8 mouse cellular contexts compared by ENCODE assay signal in the genomic region with DNA sequence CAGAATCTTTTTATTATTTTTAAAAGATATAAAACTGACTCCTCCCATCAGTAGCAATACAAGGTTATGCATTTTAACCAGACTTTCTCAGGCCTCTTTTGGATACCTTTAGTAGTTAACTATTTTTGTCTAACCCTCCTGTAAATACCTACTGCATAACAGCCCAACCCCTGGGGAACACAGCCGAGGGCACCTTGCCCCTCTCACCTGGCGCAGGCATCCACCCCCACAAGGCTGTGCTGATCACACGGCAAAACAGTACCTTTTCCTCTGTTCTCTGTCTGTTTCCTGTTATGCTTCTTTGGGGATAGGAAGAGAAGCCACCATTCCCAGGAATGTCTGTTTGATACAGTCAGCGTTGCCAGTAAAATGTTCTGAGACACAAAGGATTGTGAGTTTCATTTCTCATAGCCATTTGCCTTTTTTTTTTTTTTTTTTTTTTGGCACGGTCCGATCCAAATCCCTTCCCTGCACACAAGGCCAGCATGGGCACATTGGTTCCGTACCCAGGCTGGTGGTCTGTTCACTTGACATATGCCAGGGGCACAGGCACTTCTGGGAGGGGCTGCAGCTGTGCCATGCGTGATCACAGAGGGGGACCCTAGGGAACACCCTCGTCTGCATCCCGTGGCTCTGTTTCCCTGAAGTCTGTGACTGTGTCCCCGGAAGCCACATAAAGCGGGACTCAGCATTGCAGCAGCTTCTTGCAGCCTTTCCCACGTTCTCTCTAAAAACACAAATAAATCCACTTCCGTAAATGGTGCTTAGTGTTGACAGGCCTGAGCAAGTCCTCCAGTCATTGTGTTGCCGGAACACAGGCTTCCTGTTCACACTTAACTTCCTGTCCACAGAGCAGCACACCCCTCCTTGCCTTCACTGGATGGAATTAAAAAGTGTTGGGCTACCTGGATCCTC. TPM values are rescaled to one million over a fixed set of nuclear protein-coding genes. Genes with fewer than 3 reads are reported as not detected.
A peak's percentile ranks its signal among the peaks of the same experiment; 100 is the strongest.
DNase-seq lines count a peak whose midpoint lies in the region; ATAC-seq and TF ChIP-seq lines count a peak whose summit lies in the region.

No protein-coding gene starts in this region.

- peaks cover 36% of the 10 kb centered on the region for H3K36me3 ChIP-seq in spleen, adult 2 months (ENCODE audit: control insufficient read depth, insufficient read depth, low read length)
- H3K36me3 ChIP-seq in limb, embryonic 14.5 days (ENCODE audit: control insufficient read depth, insufficient read depth, low read length) = peaks cover 49% of the 10 kb centered on the region
- H3K36me3 ChIP-seq in stomach, embryonic 15.5 days = peaks cover 42% of the 10 kb centered on the region

- intact Hi-C loops in gastrocnemius, postnatal 14 days (cut with DNase I; ENCODE audit: low total_unique reads) = no loop called here

- no peak for TF ChIP-seq CTCF in spleen, adult 2 months (IDR thresholded peaks at IDR 0.05; ENCODE audit: extremely low read depth, insufficient read depth, insufficient read length, insufficient replicate concordance)

- no peaks in the 10 kb centered on the region for H3K9me3 ChIP-seq in limb, embryonic 14.5 days (ENCODE audit: control insufficient read depth, low read length)
- no peaks in the 10 kb centered on the region for H3K9me3 ChIP-seq in stomach, embryonic 15.5 days

- H3K9ac ChIP-seq in limb, embryonic 14.5 days (ENCODE audit: low read depth, low read length, severe bottlenecking) = no peak overlapping the region
- H3K9ac ChIP-seq in stomach, embryonic 15.5 days = no peak overlapping the region

- WGBS in spleen, adult 2 months = 15% methylated on average over 15 of the region's 15 CpGs
- WGBS in limb, embryonic 14.5 days = 66% methylated on average over 15 of the region's 15 CpGs
- 70% methylated on average over 15 of the region's 15 CpGs for WGBS in stomach, embryonic 15.5 days

- H3K27me3 ChIP-seq in spleen, adult 2 months (ENCODE audit: control insufficient read depth, insufficient read depth, low read length) = no peaks in the 10 kb centered on the region
- H3K27me3 ChIP-seq in limb, embryonic 14.5 days (ENCODE audit: control insufficient read depth, insufficient read depth, low read length) = no peaks in the 10 kb centered on the region
- no peaks in the 10 kb centered on the region for H3K27me3 ChIP-seq in stomach, embryonic 15.5 days (replicated peaks)

- no peak for ATAC-seq in limb, embryonic 14.5 days (ENCODE audit: low FRiP score, low read depth)
- no peak for ATAC-seq in stomach, embryonic 15.5 days (ENCODE audit: insufficient read depth, low FRiP score, low read depth)

- peak overlapping the region; percentile 53 for H3K4me3 ChIP-seq in spleen, adult 2 months (ENCODE audit: extremely low read depth, insufficient read depth, insufficient read length)
- no peak overlapping the region for H3K4me3 ChIP-seq in limb, embryonic 14.5 days (replicated peaks; ENCODE audit: low read length)
- H3K4me3 ChIP-seq in stomach, embryonic 15.5 days (replicated peaks) = no peak overlapping the region

- DNase-seq in spleen, adult 2 months (ENCODE audit: low read depth in 1 of 2, low spot score in 2 of 2) = peak; percentile 32 to 64
- DNase-seq in spleen, postnatal 14 days (ENCODE audit: low spot score in 2 of 2) = no peak
- DNase-seq in heart, adult 9 months (ENCODE audit: low spot score in 2 of 2) = peak; percentile 46 to 65
- DNase-seq in limb, embryonic 14.5 days (ENCODE audit: low spot score) = no peak
- DNase-seq in urinary bladder, postnatal 14 days (ENCODE audit: low spot score) = no peak
- DNase-seq in spleen, postnatal 4 days (ENCODE audit: low spot score in 2 of 2) = no peak
- DNase-seq in gastrocnemius, postnatal 14 days = no peak

- H3K4me2 ChIP-seq in limb, embryonic 14.5 days (replicated peaks; ENCODE audit: low read depth, low read length, severe bottlenecking) = no peak overlapping the region
- H3K4me2 ChIP-seq in stomach, embryonic 15.5 days = no peak overlapping the region

- no peak for TF ChIP-seq POLR2A in spleen, adult 2 months (IDR thresholded peaks at IDR 0.05; ENCODE audit: low read depth, low read length)
- no peak for TF ChIP-seq POLR2A in limb, embryonic 14.5 days (IDR thresholded peaks at IDR 0.05; ENCODE audit: borderline replicate concordance, extremely low read depth, insufficient read depth, insufficient read length)

- H3K4me1 ChIP-seq in spleen, adult 2 months (ENCODE audit: control insufficient read depth, insufficient read depth, insufficient read length) = peaks cover 9% of the 10 kb centered on the region; the same call in 1 of the 2 replicates
- peaks cover 17% of the 10 kb centered on the region for H3K4me1 ChIP-seq in limb, embryonic 14.5 days (ENCODE audit: control insufficient read depth, insufficient read depth, low read length)
- 0 out of 2 replicates have a peak, but pooled peaks cover 3% of the 10 kb centered on the region for H3K4me1 ChIP-seq in stomach, embryonic 15.5 days

- H3K27ac ChIP-seq in spleen, adult 2 months (ENCODE audit: insufficient read depth, low read length) = peak overlapping the region; percentile 92
- H3K27ac ChIP-seq in limb, embryonic 14.5 days (replicated peaks; ENCODE audit: low read depth, low read length) = peak overlapping the region; percentile 38; the same call in 1 of the 2 replicates
- peak overlapping the region; percentile 37; the same call in 1 of the 2 replicates for H3K27ac ChIP-seq in stomach, embryonic 15.5 days

RNA-seq across cellular contexts. Expression of a gene that starts 17.6 kb away (rescaled TPM):
- polyA plus RNA-seq in spleen, adult 2 months (2012; rRNA removed) = 24.1 and 38.5 TPM in 2 replicates
- polyA plus RNA-seq in limb, embryonic 14.5 days (2012; rRNA removed) = 76.7 and 80.3 TPM in 2 replicates
- 95.9 and 98.3 TPM in 2 replicates for polyA plus RNA-seq in limb, embryonic 14.5 days (2014; fragmentation: Nextera tagmentation; extraction: Ambion mirVana)
- 78.6 and 82.0 TPM in 2 replicates for polyA plus RNA-seq in stomach, embryonic 15.5 days (2015; fragmentation: Nextera tagmentation; extraction: Ambion mirVana)
- 10 to 100 TPM in 1 of 2 experiments, 1 to 10 TPM in 1; 9.4 to 10.5 TPM for total RNA-seq in gastrocnemius, postnatal 14 days (2021)

RNA-seq across cellular contexts. Expression of a gene that starts 30.4 kb away (rescaled TPM):
- polyA plus RNA-seq in spleen, adult 2 months (2012; rRNA removed) = 71.6 and 92.1 TPM in 2 replicates
- polyA plus RNA-seq in limb, embryonic 14.5 days (2012; rRNA removed) = 64.2 and 66.4 TPM in 2 replicates
- polyA plus RNA-seq in limb, embryonic 14.5 days (2014; fragmentation: Nextera tagmentation; extraction: Ambion mirVana) = 41.6 and 44.3 TPM in 2 replicates
- 36.7 and 39.8 TPM in 2 replicates for polyA plus RNA-seq in stomach, embryonic 15.5 days (2015; fragmentation: Nextera tagmentation; extraction: Ambion mirVana)
- 10 to 100 TPM; 19.8 to 25.8 TPM for total RNA-seq in gastrocnemius, postnatal 14 days (2021)

RNA-seq across cellular contexts. Expression of a gene that starts 31.2 kb away (rescaled TPM):
- polyA plus RNA-seq in spleen, adult 2 months (2012; rRNA removed) = 69.3 and 84.0 TPM in 2 replicates
- polyA plus RNA-seq in limb, embryonic 14.5 days (2012; rRNA removed) = 48.6 and 51.6 TPM in 2 replicates
- polyA plus RNA-seq in limb, embryonic 14.5 days (2014; fragmentation: Nextera tagmentation; extraction: Ambion mirVana) = 65.3 and 67.6 TPM in 2 replicates
- 48.9 and 49.0 TPM in 2 replicates for polyA plus RNA-seq in stomach, embryonic 15.5 days (2015; fragmentation: Nextera tagmentation; extraction: Ambion mirVana)
- 10 to 100 TPM; 29.9 to 30.1 TPM for total RNA-seq in gastrocnemius, postnatal 14 days (2021)

RNA-seq across cellular contexts. Expression of a gene that starts 47.8 kb away (rescaled TPM):
- polyA plus RNA-seq in spleen, adult 2 months (2012; rRNA removed) = 0.05 TPM in 1 of 2 replicates, not detected in the other
- not detected in 2 replicates for polyA plus RNA-seq in limb, embryonic 14.5 days (2012; rRNA removed)
- polyA plus RNA-seq in limb, embryonic 14.5 days (2014; fragmentation: Nextera tagmentation; extraction: Ambion mirVana) = not detected in 2 replicates
- polyA plus RNA-seq in stomach, embryonic 15.5 days (2015; fragmentation: Nextera tagmentation; extraction: Ambion mirVana) = not detected in 2 replicates
- not detected for total RNA-seq in gastrocnemius, postnatal 14 days (2021)

RNA-seq across cellular contexts. Expression of a gene that starts 52.8 kb away (rescaled TPM):
- polyA plus RNA-seq in spleen, adult 2 months (2012; rRNA removed) = not detected in 2 replicates
- polyA plus RNA-seq in limb, embryonic 14.5 days (2012; rRNA removed) = 0.12 and 0.13 TPM in 2 replicates
- 0.08 and 0.36 TPM in 2 replicates for polyA plus RNA-seq in limb, embryonic 14.5 days (2014; fragmentation: Nextera tagmentation; extraction: Ambion mirVana)
- polyA plus RNA-seq in stomach, embryonic 15.5 days (2015; fragmentation: Nextera tagmentation; extraction: Ambion mirVana) = 0.09 and 0.12 TPM in 2 replicates
- not detected for total RNA-seq in gastrocnemius, postnatal 14 days (2021)

Comparison
In these comparisons a context has a peak if more than half of its experiments do, and no peak if none do; other contexts are left out.
1. DNase-seq: peak in spleen, adult 2 months (2 of 2) and heart, adult 9 months (2 of 2); none in spleen, postnatal 14 days (0 of 2), limb, embryonic 14.5 days (single experiment), urinary bladder, postnatal 14 days (single experiment), spleen, postnatal 4 days (0 of 2) and gastrocnemius, postnatal 14 days (single experiment).
2. H3K27ac ChIP-seq: peak in every context shown above with its lines; median percentile 92 in spleen, adult 2 months; 38 in limb, embryonic 14.5 days; 37 in stomach, embryonic 15.5 days.